Mouse (Mus musculus): ENCODE results near the gene Nol6.

DNA sequence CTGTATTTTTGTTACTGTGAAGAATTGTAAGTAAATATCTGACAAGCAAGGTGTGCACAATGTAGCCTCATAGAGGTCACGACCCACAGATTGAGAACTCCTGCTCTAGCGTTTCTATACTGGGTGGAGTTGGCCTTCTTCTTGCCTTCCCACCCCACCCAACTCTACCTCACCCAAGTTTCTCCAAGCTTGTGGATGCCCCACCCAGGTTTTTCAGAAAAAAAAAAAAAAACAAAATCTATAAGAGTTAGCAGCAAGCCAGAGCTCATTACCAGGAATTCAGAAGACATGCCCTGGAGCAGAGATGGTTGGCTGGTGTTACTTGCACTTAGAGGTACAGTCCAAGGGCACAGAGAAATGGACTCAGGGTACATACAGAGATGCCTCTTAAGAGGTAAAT lies 34.5 kb downstream of the Nol6 start:
- TF ChIP-seq CTCF (IDR thresholded peaks at IDR 0.05; ENCODE audit: low read depth) (no peak), EP300 (optimal IDR thresholded peaks at IDR 0.05) (no peak)
